Comparison of ENCODE assay signal across 10 mouse cellular contexts in the genomic region with DNA sequence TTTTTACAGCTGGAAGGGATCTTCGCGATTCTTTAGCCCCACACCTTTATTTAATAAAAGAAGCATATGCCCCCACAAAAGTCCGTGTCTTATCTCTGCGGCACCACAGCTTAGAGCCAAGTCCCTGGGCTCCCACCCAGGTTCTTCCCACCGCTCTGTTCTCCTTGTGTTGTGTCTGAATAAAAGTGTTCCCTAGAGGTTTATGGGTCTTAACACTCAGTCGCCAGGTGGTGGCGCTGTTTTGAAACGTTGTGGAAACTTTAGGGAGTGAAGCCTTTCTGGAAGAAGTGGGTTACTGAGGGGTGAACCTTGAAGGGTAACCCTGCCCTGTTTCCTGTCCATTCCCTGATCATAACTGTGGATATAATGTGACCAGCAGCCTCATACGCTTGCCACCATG.
DNase-seq lines count a peak whose midpoint lies in the region; ATAC-seq and TF ChIP-seq lines count a peak whose summit lies in the region.
"Had no signal": no experiment of that assay in that cellular context is flagged by ENCODE, and none has a peak within 500 bp of the region (broad histone marks: within the 10 kb centered on the region; RNA-seq: fewer than 3 reads in every experiment).

No protein-coding gene starts in this region.

- H3K4me3 ChIP-seq in kidney, embryonic 14.5 days (ENCODE audit: low read length) = no peak overlapping the region
- H3K4me3 ChIP-seq in kidney, postnatal 0 days (replicated peaks; ENCODE audit: low read depth, low read length) = no peak overlapping the region
- no peak overlapping the region for H3K4me3 ChIP-seq in neural tube, embryonic 11.5 days (ENCODE audit: low read depth, low read length)
- H3K4me3 ChIP-seq: embryonic facial prominence, embryonic 12.5 days; limb, embryonic 12.5 days had no signal

- H3K36me3 ChIP-seq in kidney, embryonic 14.5 days (ENCODE audit: control insufficient read depth, insufficient read depth, low read length) = no peaks in the 10 kb centered on the region
- H3K36me3 ChIP-seq in kidney, postnatal 0 days (ENCODE audit: insufficient read depth, low read length) = no peaks in the 10 kb centered on the region
- no peaks in the 10 kb centered on the region for H3K36me3 ChIP-seq in neural tube, embryonic 11.5 days (ENCODE audit: control insufficient read depth, insufficient read depth, low read length)
- H3K36me3 ChIP-seq: embryonic facial prominence, embryonic 12.5 days; limb, embryonic 12.5 days had no signal

- 49% methylated on average over 9 of the region's 9 CpGs for WGBS in kidney, embryonic 14.5 days
- 46% methylated on average over 9 of the region's 9 CpGs for WGBS in kidney, postnatal 0 days
- 42% methylated on average over 9 of the region's 9 CpGs for WGBS in neural tube, embryonic 11.5 days

- no peak overlapping the region for H3K9ac ChIP-seq in kidney, embryonic 14.5 days (ENCODE audit: low read depth, low read length)
- no peak overlapping the region for H3K9ac ChIP-seq in kidney, postnatal 0 days (ENCODE audit: low read depth, low read length)
- no peak overlapping the region for H3K9ac ChIP-seq in neural tube, embryonic 11.5 days (ENCODE audit: low read length)
- H3K9ac ChIP-seq: embryonic facial prominence, embryonic 12.5 days; limb, embryonic 12.5 days had no signal

- peak; percentile 57 for TF ChIP-seq CTCF in kidney, postnatal 0 days (IDR thresholded peaks at IDR 0.05; ENCODE audit: low read depth)

- ATAC-seq in kidney, embryonic 14.5 days (ENCODE audit: low FRiP score, low TSS enrichment) = no peak
- no peak for ATAC-seq in kidney, postnatal 0 days (replicated peaks; ENCODE audit: low FRiP score, low read depth)
- no peak for ATAC-seq in neural tube, embryonic 11.5 days (ENCODE audit: insufficient read depth, low FRiP score, low TSS enrichment)
- no peak for ATAC-seq in megakaryocyte-erythroid progenitor cell, adult 5-6 weeks (replicated peaks; ENCODE audit: low FRiP score, low TSS enrichment, poor library complexity, severe bottlenecking)

- no peaks in the 10 kb centered on the region for H3K9me3 ChIP-seq in kidney, embryonic 14.5 days (ENCODE audit: control insufficient read depth, low read length)
- H3K9me3 ChIP-seq in kidney, postnatal 0 days (replicated peaks; ENCODE audit: low read length) = no peaks in the 10 kb centered on the region
- no peaks in the 10 kb centered on the region for H3K9me3 ChIP-seq in neural tube, embryonic 11.5 days (ENCODE audit: control insufficient read depth, low read length)
- H3K9me3 ChIP-seq: embryonic facial prominence, embryonic 12.5 days; limb, embryonic 12.5 days had no signal

- H3K4me2 ChIP-seq in kidney, embryonic 14.5 days (replicated peaks; ENCODE audit: low read depth, low read length) = no peak overlapping the region
- no peak overlapping the region for H3K4me2 ChIP-seq in kidney, postnatal 0 days (ENCODE audit: low read length)
- no peak overlapping the region for H3K4me2 ChIP-seq in neural tube, embryonic 11.5 days (ENCODE audit: low read depth)
- H3K4me2 ChIP-seq: embryonic facial prominence, embryonic 12.5 days; limb, embryonic 12.5 days had no signal

- H3K4me1 ChIP-seq in kidney, embryonic 14.5 days (ENCODE audit: control insufficient read depth, insufficient read depth, low read length) = no peaks in the 10 kb centered on the region
- no peaks in the 10 kb centered on the region for H3K4me1 ChIP-seq in kidney, postnatal 0 days (replicated peaks; ENCODE audit: insufficient read depth, low read length)
- H3K4me1 ChIP-seq in neural tube, embryonic 11.5 days (ENCODE audit: control insufficient read depth, insufficient read depth, low read length) = no peaks in the 10 kb centered on the region
- H3K4me1 ChIP-seq: embryonic facial prominence, embryonic 12.5 days; limb, embryonic 12.5 days had no signal

- peak; percentile 37 to 72 for DNase-seq in adrenal gland, adult (ENCODE audit: inconsistent age in 2 of 2, low spot score in 1 of 2)
- DNase-seq in adrenal gland, postnatal 4 days (ENCODE audit: low spot score in 2 of 2) = no peak
- DNase-seq in kidney, adult 8-10 months = peak; percentile 1 to 23
- peak; percentile 70 for DNase-seq in adrenal gland, postnatal 10 days
- peak; percentile 47 for DNase-seq in kidney, postnatal 0 days (ENCODE audit: low spot score)
- DNase-seq in neural tube, embryonic 11.5 days (ENCODE audit: low spot score) = peak; percentile 56

- no peak overlapping the region for H3K27ac ChIP-seq in kidney, embryonic 14.5 days (ENCODE audit: low read depth, low read length)
- no peak overlapping the region for H3K27ac ChIP-seq in kidney, postnatal 0 days
- no peak overlapping the region for H3K27ac ChIP-seq in neural tube, embryonic 11.5 days (ENCODE audit: low read depth, low read length)
- H3K27ac ChIP-seq: embryonic facial prominence, embryonic 12.5 days; limb, embryonic 12.5 days had no signal

- no peaks in the 10 kb centered on the region for H3K27me3 ChIP-seq in kidney, embryonic 14.5 days (ENCODE audit: control insufficient read depth, insufficient read depth, low read length)
- H3K27me3 ChIP-seq in kidney, postnatal 0 days (ENCODE audit: insufficient read depth, low read length) = no peaks in the 10 kb centered on the region
- H3K27me3 ChIP-seq in neural tube, embryonic 11.5 days (ENCODE audit: control insufficient read depth, insufficient read depth, low read length) = no peaks in the 10 kb centered on the region
- H3K27me3 ChIP-seq: embryonic facial prominence, embryonic 12.5 days; limb, embryonic 12.5 days had no signal

Comparison
In these comparisons a context has a peak if more than half of its experiments do, and no peak if none do; other contexts are left out.
1. DNase-seq: peak in adrenal gland, adult (2 of 2), kidney, adult 8-10 months (2 of 2), adrenal gland, postnatal 10 days (single experiment), kidney, postnatal 0 days (single experiment) and neural tube, embryonic 11.5 days (single experiment); none in adrenal gland, postnatal 4 days (0 of 2).